Mouse (Mus musculus) limb, embryonic 14.5 days (tissue): Measurements from ENCODE around the gene Traf5. TPM values are rescaled to one million over a fixed set of nuclear protein-coding genes. Genes with fewer than 3 reads are reported as not detected.

Experiments used
- ATAC-seq: fragments of 200-750 bp; cut with Nextera tagmentation; 2 replicates; pipeline ENCODE4 v1.8.0; 2017; ENCODE audit warnings: low read depth, moderate number of reproducible peaks, moderate TSS enrichment; ENCODE audit not compliant: low FRiP score
- DNase-seq: peaks from one replicate; pipeline ENCODE4 v3.0.0-alpha.2; 2015; ENCODE audit warnings: low spot score
- H3K27ac ChIP-seq: fragments of 300-500 bp; sonication (generic); replicated peaks from 2 replicates; pipeline ENCODE4 v1.5.1; 2014; ENCODE audit warnings: low read depth, mild to moderate bottlenecking, low read length, moderate library complexity, mixed read lengths
- H3K27me3 ChIP-seq: fragments of 300-500 bp; sonication (generic); 2 replicates; pipeline ENCODE4 v1.6.1; 2014; ENCODE audit warnings: low read length, mixed read lengths; ENCODE audit not compliant: control insufficient read depth, insufficient read depth
- H3K36me3 ChIP-seq: fragments of 300-500 bp; sonication (generic); 2 replicates; pipeline ENCODE4 v1.6.1; 2014; ENCODE audit warnings: mild to moderate bottlenecking, low read length, moderate library complexity, mixed read lengths; ENCODE audit not compliant: control insufficient read depth, insufficient read depth
- H3K4me1 ChIP-seq: fragments of 300-500 bp; sonication (generic); 2 replicates; pipeline ENCODE4 v1.6.1; 2014; ENCODE audit warnings: antibody characterized with exemption, low read length, mixed read lengths; ENCODE audit not compliant: control insufficient read depth, insufficient read depth
- H3K4me2 ChIP-seq: fragments of 300-500 bp; sonication (generic); replicated peaks from 2 replicates; pipeline ENCODE4 v1.6.1; 2014; ENCODE audit warnings: low read depth, mild to moderate bottlenecking, low read length, moderate library complexity; ENCODE audit not compliant: severe bottlenecking
- H3K4me3 ChIP-seq: fragments of 300-500 bp; sonication (generic); replicated peaks from 2 replicates; pipeline ENCODE4 v1.5.1; 2014; ENCODE audit warnings: low read length
- H3K9ac ChIP-seq: fragments of 300-500 bp; sonication (generic); 2 replicates; pipeline ENCODE4 v1.6.1; 2014; ENCODE audit warnings: mild to moderate bottlenecking, low read depth, low read length, moderate library complexity; ENCODE audit not compliant: severe bottlenecking
- H3K9me3 ChIP-seq: fragments of 300-500 bp; sonication (generic); 2 replicates; pipeline ENCODE4 v1.6.1; 2016; ENCODE audit warnings: low read length; ENCODE audit not compliant: control insufficient read depth
- POLR2A ChIP-seq: fragments of 200-500 bp; IDR thresholded peaks from 2 replicates; pipeline ENCODE4 v1.8.0; 2012; ENCODE audit warnings: inconsistent platforms, mild to moderate bottlenecking, moderate library complexity, borderline replicate concordance; ENCODE audit not compliant: insufficient read depth, insufficient read length; ENCODE audit errors: extremely low read depth
- WGBS: fragments of 180-500 bp; shearing (Covaris S2); extraction: QIAGEN DNeasy Blood & Tissue Kit; methylation state at CpG from one replicate; pipeline ENCODE4 v1.1.7; 2014; 5-methylcytosine and 5-hydroxymethylcytosine counted together
- polyA plus RNA-seq, 2 experiments: library from polyadenylated mRNA; depleted of rRNA in 1 of 2; stranded (reverse) in 1 of 2; unstranded in 1 of 2; fragments of >200 nt; fragmentation: Nextera tagmentation in 1 of 2; extraction: Ambion mirVana in 1 of 2; gene quantifications; 2 replicates each; pipeline versions ENCODE4 v1.2.1 to v1.2.3; 2012 to 2014

Gene Traf5
- polyA plus RNA-seq, 2 experiments = 19.1 to 21.0 TPM

- H3K27me3 ChIP-seq = no peaks in the 10 kb centered on the region
- ATAC-seq = peak; percentile 50
- H3K4me2 ChIP-seq = no peak overlapping the region
- H3K9ac ChIP-seq = no peak overlapping the region
- H3K36me3 ChIP-seq = no peaks in the 10 kb centered on the region
- WGBS = 18% methylated on average over 13 of the region's 13 CpGs
- DNase-seq = peak; percentile 83
- TF ChIP-seq POLR2A = peak; percentile 21; the same call in 1 of the 2 replicates
- no peaks in the 10 kb centered on the region for H3K4me1 ChIP-seq
- H3K27ac ChIP-seq = no peak overlapping the region
- H3K4me3 ChIP-seq = no peak overlapping the region
- no peaks in the 10 kb centered on the region for H3K9me3 ChIP-seq
Measured at GRCm38 (mm10) chr1:191964773-191965481, 127.4 kb downstream of the Traf5 start.

DNA sequence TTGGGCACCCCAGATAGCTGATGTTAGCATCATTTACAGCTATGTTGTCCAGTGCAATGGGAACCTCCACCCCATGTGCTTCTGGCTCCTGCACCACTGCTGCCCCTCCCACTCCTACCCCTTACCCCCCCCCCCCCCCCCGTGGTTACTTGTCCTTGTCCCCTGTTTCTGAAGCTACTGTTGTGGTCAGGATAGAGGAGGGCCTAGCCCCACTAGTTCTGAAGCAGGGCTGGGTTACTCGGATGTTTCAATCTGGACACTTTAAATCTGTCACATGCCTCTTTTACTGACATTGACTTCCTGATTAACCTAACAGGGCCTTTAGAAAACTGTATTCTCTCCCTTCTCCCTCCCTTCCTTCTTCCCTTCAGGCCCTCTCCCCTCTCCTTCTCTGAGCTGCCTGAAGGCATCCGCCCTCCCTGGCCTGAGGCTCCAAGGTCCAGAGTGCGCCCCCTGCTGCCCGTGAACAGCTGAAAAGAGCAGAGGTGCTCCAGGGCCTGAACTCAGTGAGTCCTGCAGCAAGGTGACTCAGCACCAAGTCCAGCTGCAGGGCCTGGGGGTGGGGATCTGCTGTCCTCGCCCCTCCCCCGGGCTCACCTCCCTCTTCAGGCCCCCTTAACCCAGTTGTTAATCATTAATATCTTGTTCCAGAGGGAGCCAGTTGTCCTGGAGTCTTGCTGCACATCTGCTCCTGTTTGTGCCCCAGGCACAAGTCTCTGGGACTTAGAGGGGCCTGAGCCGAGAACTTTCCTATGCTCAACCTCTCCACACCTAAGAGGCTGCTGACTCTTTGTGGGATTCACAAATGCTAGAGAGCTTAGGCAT, 128.2 kb downstream of the Traf5 start:
- Histone ChIP-seq H3K4me3 (no peak overlapping the region), H3K4me2 (no peak overlapping the region), H3K4me1 (no peaks in the 10 kb centered on the region), H3K36me3 (no peaks in the 10 kb centered on the region), H3K9me3 (no peaks in the 10 kb centered on the region), H3K27me3 (no peaks in the 10 kb centered on the region), H3K27ac (no peak overlapping the region), H3K9ac (no peak overlapping the region)
- WGBS = 20% methylated on average over 8 of the region's 8 CpGs
- TF ChIP-seq POLR2A = no peak
- ATAC-seq (peak; percentile 78; the same call in 1 of the 2 replicates), DNase-seq (peak; percentile 72)

- no peaks in the 10 kb centered on the region for H3K36me3 ChIP-seq
- H3K4me3 ChIP-seq = no peak overlapping the region
- H3K9ac ChIP-seq = no peak overlapping the region
- no peak overlapping the region for H3K27ac ChIP-seq
- no peak for TF ChIP-seq POLR2A
- ATAC-seq = no peak
- WGBS = 73% methylated on average over 3 of the region's 3 CpGs
- no peak for DNase-seq
- H3K27me3 ChIP-seq = no peaks in the 10 kb centered on the region
- no peak overlapping the region for H3K4me2 ChIP-seq
- no peaks in the 10 kb centered on the region for H3K9me3 ChIP-seq
- no peaks in the 10 kb centered on the region for H3K4me1 ChIP-seq
Measured at GRCm38 (mm10) chr1:191963413-191963812, 128.9 kb downstream of the Traf5 start.

DNA sequence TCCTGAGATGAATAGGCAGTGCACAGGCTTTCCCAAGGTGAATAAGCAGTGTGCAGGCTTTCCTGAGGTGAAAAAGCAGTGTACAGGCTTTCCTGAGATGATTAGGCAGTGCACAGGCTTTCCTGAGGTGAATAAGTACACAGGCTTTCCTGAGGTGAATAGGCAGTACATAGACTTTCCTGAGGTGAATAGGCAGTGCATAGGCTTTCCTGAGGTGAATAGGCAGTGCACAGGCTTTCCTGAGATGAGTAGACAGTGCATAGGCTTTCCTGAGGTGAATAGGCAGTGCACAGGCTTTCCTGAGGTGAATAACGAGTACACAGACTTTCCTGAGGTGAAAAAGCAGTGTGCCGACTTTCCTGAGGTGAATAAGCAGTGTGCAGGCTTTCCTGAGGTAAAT, 131.4 kb downstream of the Traf5 start:
- Histone ChIP-seq H3K27ac (no peak overlapping the region), H3K4me2 (no peak overlapping the region), H3K9me3 (no peaks in the 10 kb centered on the region), H3K27me3 (no peaks in the 10 kb centered on the region), H3K4me1 (no peaks in the 10 kb centered on the region), H3K36me3 (no peaks in the 10 kb centered on the region), H3K9ac (no peak overlapping the region), H3K4me3 (no peak overlapping the region)
- DNase-seq (no peak), ATAC-seq (no peak)
- WGBS = 56% methylated on average over 2 of the region's 2 CpGs
- no peak for TF ChIP-seq POLR2A

DNA sequence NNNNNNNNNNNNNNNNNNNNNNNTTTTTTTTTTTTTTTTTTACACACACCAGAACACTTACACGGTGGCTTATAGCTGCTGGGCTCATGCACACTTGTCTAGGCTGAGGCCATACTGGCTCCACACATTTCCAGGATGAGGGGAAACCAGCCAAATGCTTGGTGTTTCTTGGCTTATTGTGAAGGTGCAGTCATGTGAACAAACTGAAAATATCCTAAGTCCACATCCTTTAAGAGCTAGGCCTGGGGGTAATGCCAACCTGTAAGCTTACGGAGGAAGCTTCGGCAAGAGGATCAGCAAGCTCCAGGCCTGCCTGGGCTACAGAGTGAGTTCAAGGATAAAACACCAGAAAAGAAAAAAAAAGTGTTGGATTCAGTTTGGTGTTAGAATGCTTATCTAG, 135.0 kb downstream of the Traf5 start:
- Histone ChIP-seq H3K4me1 (no peaks in the 10 kb centered on the region), H3K4me2 (no peak overlapping the region)
- WGBS = 87% methylated on average over 2 of the region's 3 CpGs

More for the DNA sequence above, 135.0 kb downstream of the Traf5 start:
- no peaks in the 10 kb centered on the region for H3K9me3 ChIP-seq
- no peak overlapping the region for H3K9ac ChIP-seq
- TF ChIP-seq POLR2A = no peak
- H3K27ac ChIP-seq = no peak overlapping the region
- ATAC-seq (no peak), DNase-seq (no peak)
- no peak overlapping the region for H3K4me3 ChIP-seq
- H3K27me3 ChIP-seq = no peaks in the 10 kb centered on the region
- H3K36me3 ChIP-seq = no peaks in the 10 kb centered on the region
